Mouse (Mus musculus) megakaryocyte, embryonic 14.5 days (primary cell): ENCODE measurements at regions not wholly inside any gene's neighbourhood (a gene's known extent, or its start where the extent isn't known, plus 50 kb on each side); places are given as distances from the start of the nearest gene placed in this dataset.
A peak's percentile ranks its signal among the peaks of the same experiment; 100 is the strongest.

ENCODE experiments used
- H3K27me3 ChIP-seq: replicated peaks from 2 replicates; pipeline ENCODE3; 2012; ENCODE audit warnings: inconsistent platforms
- H3K36me3 ChIP-seq: replicated peaks from 2 replicates; pipeline ENCODE3; 2012; ENCODE audit warnings: low read length, inconsistent platforms, mixed read lengths
- H3K4me1 ChIP-seq: 2 replicates; pipeline ENCODE4 v1.6.1; 2012; ENCODE audit warnings: inconsistent platforms
- H3K4me3 ChIP-seq: replicated peaks from 2 replicates; pipeline ENCODE3; 2012; ENCODE audit warnings: moderate library complexity, mild to moderate bottlenecking, inconsistent platforms
- H3K9me3 ChIP-seq: 2 replicates; pipeline ENCODE4 v1.6.1; 2012; ENCODE audit warnings: inconsistent platforms
- FLI1 ChIP-seq: IDR thresholded peaks from 2 replicates; pipeline ENCODE4 v1.6.1; 2012; ENCODE audit warnings: low read length, inconsistent platforms, mixed read lengths
- GATA1 ChIP-seq: IDR thresholded peaks from 3 replicates; pipeline ENCODE4 v1.6.1; 2012; ENCODE audit warnings: mixed read lengths, low read length, inconsistent platforms, borderline replicate concordance

- peaks cover 95% of the 10 kb centered on the region for H3K4me1 ChIP-seq
- TF ChIP-seq GATA1 (no peak), FLI1 (no peak)
- peak overlapping the region; percentile 54 for H3K4me3 ChIP-seq
- H3K9me3 ChIP-seq: no peaks in the 10 kb centered on the region
- H3K27me3 ChIP-seq: peaks cover 20% of the 10 kb centered on the region
- no peaks in the 10 kb centered on the region for H3K36me3 ChIP-seq
These were observed 52.0 kb upstream of the Lrp8 start for GRCm38 (mm10) chr4:107750017-107750416.
